Mouse (Mus musculus): ENCODE measurements around the gene Il21. TPM values are rescaled to one million over a fixed set of nuclear protein-coding genes. Genes with fewer than 3 reads are reported as not detected.

Gene Il21
- polyA plus RNA-seq, 1 experiment: not detected

GRCm38 (mm10) chr3:37191953-37192352, 40.5 kb downstream of the Il21 start:
- no peak for DNase-seq (ENCODE audit: low spot score)

GRCm38 (mm10) chr3:37185534-37185933, 46.9 kb downstream of the Il21 start:
- no peak for DNase-seq (ENCODE audit: low spot score)

GRCm38 (mm10) chr3:37182415-37183269, 49.8 kb downstream of the Il21 start:
- DNase-seq (ENCODE audit: low spot score): no peak

GRCm38 (mm10) chr3:37181041-37181440, 51.4 kb downstream of the Il21 start:
- no peak for DNase-seq (ENCODE audit: low spot score)

- no peak for DNase-seq (ENCODE audit: low spot score)
Observed at GRCm38 (mm10) chr3:37180039-37180743, 52.2 kb downstream of the Il21 start.

GRCm38 (mm10) chr3:37179472-37179871, 53.0 kb downstream of the Il21 start:
- DNase-seq (ENCODE audit: low spot score): no peak

GRCm38 (mm10) chr3:37174711-37175572, 57.5 kb downstream of the Il21 start:
- DNase-seq (ENCODE audit: low spot score): no peak

- DNase-seq (ENCODE audit: low spot score): no peak
Observed at GRCm38 (mm10) chr3:37173285-37173684, 59.2 kb downstream of the Il21 start.

Other genes with a start within 250 kb of the Il21 start
- not detected in 2 replicates for gene Adad1, start 169.1 kb downstream of the Il21 start, polyA plus RNA-seq (2012; rRNA removed)
- gene Il2, start 106.7 kb downstream of the Il21 start, polyA plus RNA-seq (2012; rRNA removed): 0.19 and 0.43 TPM in 2 replicates
- 2.2 and 2.6 TPM in 2 replicates for gene Bbs12, start 79.9 kb upstream of the Il21 start, polyA plus RNA-seq (2012; rRNA removed)
- 3.2 and 4.4 TPM in 2 replicates for gene Cetn4, start 80.1 kb upstream of the Il21 start, polyA plus RNA-seq (2012; rRNA removed)
- gene Fgf2, start 115.7 kb upstream of the Il21 start, polyA plus RNA-seq (2012; rRNA removed): 6.1 and 7.0 TPM in 2 replicates
- gene Spata5, start 187.3 kb upstream of the Il21 start, polyA plus RNA-seq (2012; rRNA removed): 6.2 and 8.1 TPM in 2 replicates
- gene Nudt6, start 187.6 kb upstream of the Il21 start, polyA plus RNA-seq (2012; rRNA removed): 12.8 and 13.4 TPM in 2 replicates

Measured in urinary bladder, adult 2 months (tissue).